Mouse (Mus musculus) bone marrow macrophage, adult 2 months (primary cell): ENCODE results near the gene Glcci1. TPM values are rescaled to one million over a fixed set of nuclear protein-coding genes. Genes with fewer than 3 reads are reported as not detected.

Source experiments
- H3K27ac ChIP-seq: 2 replicates; pipeline ENCODE4 v1.5.1; 2012; ENCODE audit warnings: low read depth, low read length; ENCODE audit not compliant: insufficient read depth
- H3K4me1 ChIP-seq: 2 replicates; pipeline ENCODE4 v1.6.1; 2012; ENCODE audit warnings: low read length; ENCODE audit not compliant: control insufficient read depth, insufficient read depth
- H3K4me3 ChIP-seq: 2 replicates; pipeline ENCODE4 v1.5.1; 2012; ENCODE audit warnings: mild to moderate bottlenecking, low read length, moderate library complexity; ENCODE audit not compliant: insufficient read depth
- CTCF ChIP-seq: IDR thresholded peaks from 2 replicates; pipeline ENCODE4 v1.5.1; 2012; ENCODE audit warnings: low read depth, mild to moderate bottlenecking, low read length, moderate library complexity
- POLR2A ChIP-seq: IDR thresholded peaks from 2 replicates; pipeline ENCODE4 v1.6.1; 2012; ENCODE audit warnings: mild to moderate bottlenecking, low read depth, low read length, borderline replicate concordance
- polyA plus RNA-seq: library from polyadenylated mRNA; stranded (reverse); fragments of >200 nt; gene quantifications from 2 replicates; pipeline ENCODE4 v1.2.4, GENCODE M21; 2012; ENCODE audit not compliant: missing spikeins, insufficient read depth, insufficient read length

The Glcci1 gene
- polyA plus RNA-seq, 1 experiment, result 4.7 TPM

- Histone ChIP-seq H3K27ac (no peak overlapping the region), H3K4me1 (no peaks in the 10 kb centered on the region), H3K4me3 (no peak overlapping the region)
- TF ChIP-seq CTCF (no peak), POLR2A (no peak)
Measured at GRCm38 (mm10) chr6:8640863-8641262, 131.5 kb downstream of the Glcci1 start.

- H3K27ac ChIP-seq, result no peak overlapping the region
- no peaks in the 10 kb centered on the region for H3K4me1 ChIP-seq
- no peak overlapping the region for H3K4me3 ChIP-seq
- TF ChIP-seq POLR2A (no peak), CTCF (no peak)
Measured at GRCm38 (mm10) chr6:8644703-8645102, 135.3 kb downstream of the Glcci1 start.

GRCm38 (mm10) chr6:8645708-8646107, 136.3 kb downstream of the Glcci1 start:
- Histone ChIP-seq H3K4me1 (no peaks in the 10 kb centered on the region), H3K27ac (no peak overlapping the region), H3K4me3 (no peak overlapping the region)
- TF ChIP-seq CTCF, result no peak
- TF ChIP-seq POLR2A, result no peak
